Mouse (Mus musculus) large intestine, adult 2 months (tissue): ENCODE results near the gene Lrrc3c. TPM values are rescaled to one million over a fixed set of nuclear protein-coding genes. Genes with fewer than 3 reads are reported as not detected.
"Not testable (repeated sequence)": the region's sequence is repeated elsewhere in the genome, so short reads cannot be mapped to it uniquely, and the experiment has no call there.

Experiments used
- DNase-seq: peaks from one replicate; pipeline ENCODE4 v3.0.0-alpha.2; 2012; ENCODE audit warnings: low read depth, low spot score
- WGBS: fragments of 180-500 bp; shearing (Covaris S2); methylation state at CpG from one replicate; pipeline ENCODE4 v1.1.7; 2018; 5-methylcytosine and 5-hydroxymethylcytosine counted together
- polyA plus RNA-seq: library from polyadenylated mRNA; depleted of rRNA; stranded (reverse); fragments of >200 nt; gene quantifications from 2 replicates; pipeline ENCODE4 v1.2.3, GENCODE M21; 2012; rRNA removed

The Lrrc3c gene
- polyA plus RNA-seq, 1 experiment, result not detected

GRCm38 (mm10) chr11:98623981-98624380, 25.9 kb downstream of the Lrrc3c start:
- DNase-seq, result not testable (repeated sequence)
- WGBS, result 78% methylated on average over 6 of the region's 6 CpGs

DNA sequence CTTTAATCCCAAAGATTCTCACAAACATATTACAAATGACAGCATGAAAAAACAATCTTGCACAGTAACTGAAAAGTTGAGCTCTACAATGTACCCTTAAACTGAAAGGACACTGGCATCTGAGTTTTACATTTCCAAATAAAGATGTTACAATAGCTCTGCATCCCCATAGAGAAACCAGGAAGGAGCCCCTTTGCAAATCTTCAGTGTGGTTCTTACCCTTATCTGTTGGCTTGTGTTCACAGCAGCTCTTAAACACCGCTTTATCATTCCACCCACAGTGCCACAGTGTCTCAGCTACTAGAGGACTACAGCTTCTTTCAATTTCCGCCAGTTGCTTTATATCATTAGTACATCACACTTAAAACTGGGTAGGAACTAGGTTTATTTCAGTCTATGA, 26.3 kb downstream of the Lrrc3c start:
- not testable (repeated sequence) for DNase-seq
- WGBS, result 93% methylated on average over 2 of the region's 2 CpGs

- DNase-seq, result no peak
- 89% methylated on average over 10 of the region's 10 CpGs for WGBS
Measured at GRCm38 (mm10) chr11:98625611-98626410, 27.7 kb downstream of the Lrrc3c start, which contains the start of the genes Gm12355 and Gsdma3. Gene Gm12355, minus strand, starts transcription at chr11:98625661. Gene Gsdma3, plus strand, starts transcription at chr11:98626360.

DNA sequence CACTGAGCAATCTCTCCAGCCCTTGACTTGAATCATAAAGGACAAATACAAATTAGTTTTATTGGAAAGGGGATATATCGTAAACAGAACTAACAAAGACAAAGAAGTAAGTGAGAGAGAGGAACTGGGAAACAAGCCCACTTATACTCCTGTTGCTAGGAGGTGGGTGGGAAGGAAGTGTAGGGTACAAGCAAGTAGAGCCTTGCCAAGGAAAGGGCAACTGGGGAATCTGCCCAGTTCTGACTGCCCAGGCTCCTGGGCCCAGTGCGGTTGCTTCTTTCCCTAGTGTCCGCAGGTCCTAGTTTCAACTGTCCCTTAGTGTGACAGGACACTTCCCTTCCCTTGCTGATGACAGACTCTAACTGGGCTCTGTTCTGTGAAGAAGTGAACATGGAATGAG, 30.6 kb downstream of the Lrrc3c start:
- WGBS, result 93% methylated on average over 3 of the region's 3 CpGs
- no peak for DNase-seq

- WGBS, result 76% methylated on average over 5 of the region's 5 CpGs
- DNase-seq, result no peak
Measured at GRCm38 (mm10) chr11:98630646-98631045, 32.6 kb downstream of the Lrrc3c start.

DNA sequence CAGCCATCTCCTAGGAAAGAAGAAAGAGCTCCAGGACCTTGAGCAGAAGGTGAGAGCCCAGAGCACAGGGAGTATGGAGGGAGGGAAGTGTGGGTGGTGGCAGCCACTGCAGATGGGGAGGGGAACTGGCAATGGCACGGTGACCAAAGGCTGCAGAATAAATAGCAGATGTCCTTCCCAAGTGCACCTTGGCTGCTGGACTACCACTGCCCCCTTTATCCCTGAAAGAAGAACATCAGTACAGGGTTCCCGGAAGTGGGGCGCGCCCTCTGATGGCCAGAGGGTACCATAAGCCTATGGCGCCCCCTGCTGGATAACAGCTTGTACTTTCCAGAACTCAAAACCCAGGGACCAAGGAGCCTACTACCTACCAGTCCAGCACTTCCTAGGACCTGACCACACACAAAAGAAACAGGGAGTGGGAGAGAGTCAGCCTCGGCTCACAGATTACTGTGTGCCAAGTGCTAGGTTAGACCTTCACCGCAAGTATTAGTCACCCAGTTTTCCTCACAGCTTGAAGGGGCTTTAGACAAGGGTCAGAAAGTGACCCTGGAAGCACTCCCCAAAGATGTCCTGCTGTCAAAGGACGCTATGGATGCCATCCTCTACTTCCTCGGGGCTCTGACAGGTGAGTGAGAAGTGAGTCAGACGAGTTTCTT, 37.4 kb downstream of the Lrrc3c start:
- WGBS, result 30% methylated on average over 10 of the region's 10 CpGs
- not testable (repeated sequence) for DNase-seq

- WGBS, result 70% methylated on average over 1 of the region's 1 CpGs
- no peak for DNase-seq
Measured at GRCm38 (mm10) chr11:98637501-98637900, 39.4 kb downstream of the Lrrc3c start.

DNA sequence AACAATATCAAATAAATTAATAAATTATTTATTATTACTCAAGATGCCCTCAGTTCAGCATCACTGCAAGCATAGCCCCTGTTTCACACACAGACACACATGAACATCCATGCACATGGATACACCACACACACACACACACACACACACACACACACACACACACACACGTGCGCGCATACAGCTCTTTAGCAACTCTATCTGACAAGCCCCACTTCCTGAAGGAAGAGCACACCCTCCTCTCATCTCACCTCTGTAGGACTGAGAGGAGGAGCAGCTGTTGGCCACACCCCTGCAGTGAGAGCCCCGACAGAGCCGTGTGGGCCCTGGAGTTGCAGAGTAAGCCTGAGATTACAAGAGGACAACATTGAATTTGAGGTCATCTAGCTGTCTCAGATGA, 42.0 kb downstream of the Lrrc3c start:
- DNase-seq, result no peak
- WGBS, result 41% methylated on average over 5 of the region's 5 CpGs

- WGBS, result 35% methylated on average over 3 of the region's 3 CpGs
- DNase-seq, result no peak
Measured at GRCm38 (mm10) chr11:98644757-98645156, 46.7 kb downstream of the Lrrc3c start.

GRCm38 (mm10) chr11:98645946-98646345, 47.9 kb downstream of the Lrrc3c start:
- 25% methylated on average over 2 of the region's 2 CpGs for WGBS

GRCm38 (mm10) chr11:98646459-98646858, 48.4 kb downstream of the Lrrc3c start, which contains the start of gene Gsdma2:
Gene Gsdma2, plus strand, starts transcription at chr11:98646759.
- 28% methylated on average over 2 of the region's 2 CpGs for WGBS
- no peak for DNase-seq

More at GRCm38 (mm10) chr11:98645946-98646345, 47.9 kb downstream of the Lrrc3c start:
- no peak for DNase-seq

Other genes starting within 250 kb of the Lrrc3c start
- gene Ppp1r1b, start 249.9 kb upstream of the Lrrc3c start, polyA plus RNA-seq, result 382 and 459 TPM in 2 replicates
- gene Stard3, start 239.9 kb upstream of the Lrrc3c start, polyA plus RNA-seq, result 68.3 and 98.9 TPM in 2 replicates
- gene Tcap, start 214.5 kb upstream of the Lrrc3c start, polyA plus RNA-seq, result 0.60 and 0.69 TPM in 2 replicates
- gene Pnmt, start 211.8 kb upstream of the Lrrc3c start, polyA plus RNA-seq, result not detected in 2 replicates
- gene Pgap3, start 197.8 kb upstream of the Lrrc3c start, polyA plus RNA-seq, result 34.0 and 37.9 TPM in 2 replicates
- 62.1 and 92.7 TPM in 2 replicates for gene Erbb2, start 185.8 kb upstream of the Lrrc3c start, polyA plus RNA-seq
- 72.4 and 90.3 TPM in 2 replicates for gene Mien1, start 159.3 kb upstream of the Lrrc3c start, polyA plus RNA-seq
- 83.7 and 92.9 TPM in 2 replicates for gene Grb7, start 151.9 kb upstream of the Lrrc3c start, polyA plus RNA-seq
- 8.1 and 15.1 TPM in 2 replicates for gene Ikzf3, start 52.3 kb upstream of the Lrrc3c start, polyA plus RNA-seq
- 0.31 and 0.78 TPM in 2 replicates for gene Zpbp2, start 47.2 kb upstream of the Lrrc3c start, polyA plus RNA-seq
- 45.7 and 70.2 TPM in 2 replicates for gene Ormdl3, start 10.9 kb upstream of the Lrrc3c start, polyA plus RNA-seq
- not detected in 2 replicates for gene Gm12355, start 27.4 kb downstream of the Lrrc3c start, polyA plus RNA-seq
- gene Gsdma3, start 28.1 kb downstream of the Lrrc3c start, polyA plus RNA-seq, result not detected in 2 replicates
- 0.89 and 1.8 TPM in 2 replicates for gene Gsdma2, start 48.5 kb downstream of the Lrrc3c start, polyA plus RNA-seq
- 0.41 and 0.51 TPM in 2 replicates for gene Gsdma, start 66.1 kb downstream of the Lrrc3c start, polyA plus RNA-seq
- 186 and 196 TPM in 2 replicates for gene Psmd3, start 84.3 kb downstream of the Lrrc3c start, polyA plus RNA-seq
- gene Csf3, start 103.0 kb downstream of the Lrrc3c start, polyA plus RNA-seq, result not detected in 2 replicates
- gene Med24, start 131.1 kb downstream of the Lrrc3c start, polyA plus RNA-seq, result 43.2 and 50.8 TPM in 2 replicates
- 55.9 and 83.8 TPM in 2 replicates for gene Thra, start 142.3 kb downstream of the Lrrc3c start, polyA plus RNA-seq
- 32.0 and 71.6 TPM in 2 replicates for gene Nr1d1, start 177.0 kb downstream of the Lrrc3c start, polyA plus RNA-seq
- 22.1 and 32.3 TPM in 2 replicates for gene Msl1, start 197.2 kb downstream of the Lrrc3c start, polyA plus RNA-seq
- gene Casc3, start 206.6 kb downstream of the Lrrc3c start, polyA plus RNA-seq, result 21.1 and 23.8 TPM in 2 replicates
- gene Rapgefl1, start 238.5 kb downstream of the Lrrc3c start, polyA plus RNA-seq, result 29.2 and 37.4 TPM in 2 replicates